Mouse (Mus musculus) erythroblast, embryonic 14.5 days (primary cell): ENCODE results near the gene Trappc13.

ENCODE experiments used
- GATA1 ChIP-seq: IDR thresholded peaks from 2 replicates; pipeline ENCODE4 v1.6.1; 2012; ENCODE audit warnings: low read length, inconsistent platforms, mixed read lengths
- TAL1 ChIP-seq: IDR thresholded peaks from 3 replicates; pipeline ENCODE4 v1.6.1; 2012; ENCODE audit warnings: low read length, inconsistent platforms, mixed read lengths

DNA sequence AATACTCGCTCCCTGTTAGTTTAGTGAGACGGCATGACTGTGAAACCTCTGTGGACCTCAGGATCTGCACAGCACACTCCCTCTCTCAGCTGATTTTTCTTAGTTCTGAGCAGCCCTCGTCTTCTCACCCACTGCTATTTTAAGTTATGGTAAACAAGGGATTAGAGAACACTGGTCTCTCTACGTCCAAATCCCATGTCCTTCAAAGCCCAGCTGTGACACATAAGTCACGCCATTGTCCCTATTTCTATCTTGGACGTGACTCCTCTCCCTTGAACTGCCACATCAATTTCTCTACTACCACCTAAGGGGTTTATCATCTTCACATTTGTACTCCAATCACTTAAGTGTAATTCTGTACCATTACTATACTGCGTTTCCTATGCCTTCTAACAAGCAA is 82.3 kb downstream of the Trappc13 start:
- TF ChIP-seq GATA1 (no peak), TAL1 (no peak)
